Mouse (Mus musculus) pancreas, adult 10 weeks (tissue): ENCODE data around the gene Gm2115. TPM values are rescaled to one million over a fixed set of nuclear protein-coding genes. Genes with fewer than 3 reads are reported as not detected.

ENCODE experiments used
- polyA plus RNA-seq: library from polyadenylated mRNA; stranded (reverse); fragments of 350-450 nt; fragmentation: Illumina TruSeq; extraction: RNeasy Lipid Tissue Mini Kit (QIAGEN cat#74804); gene quantifications from one replicate; pipeline ENCODE4 v1.2.3, GENCODE M21; 2015; ENCODE audit warnings: low read depth, low replicate concordance; ENCODE audit not compliant: insufficient read depth

Gm2115 gene
- polyA plus RNA-seq = 0.26 TPM

DNA sequence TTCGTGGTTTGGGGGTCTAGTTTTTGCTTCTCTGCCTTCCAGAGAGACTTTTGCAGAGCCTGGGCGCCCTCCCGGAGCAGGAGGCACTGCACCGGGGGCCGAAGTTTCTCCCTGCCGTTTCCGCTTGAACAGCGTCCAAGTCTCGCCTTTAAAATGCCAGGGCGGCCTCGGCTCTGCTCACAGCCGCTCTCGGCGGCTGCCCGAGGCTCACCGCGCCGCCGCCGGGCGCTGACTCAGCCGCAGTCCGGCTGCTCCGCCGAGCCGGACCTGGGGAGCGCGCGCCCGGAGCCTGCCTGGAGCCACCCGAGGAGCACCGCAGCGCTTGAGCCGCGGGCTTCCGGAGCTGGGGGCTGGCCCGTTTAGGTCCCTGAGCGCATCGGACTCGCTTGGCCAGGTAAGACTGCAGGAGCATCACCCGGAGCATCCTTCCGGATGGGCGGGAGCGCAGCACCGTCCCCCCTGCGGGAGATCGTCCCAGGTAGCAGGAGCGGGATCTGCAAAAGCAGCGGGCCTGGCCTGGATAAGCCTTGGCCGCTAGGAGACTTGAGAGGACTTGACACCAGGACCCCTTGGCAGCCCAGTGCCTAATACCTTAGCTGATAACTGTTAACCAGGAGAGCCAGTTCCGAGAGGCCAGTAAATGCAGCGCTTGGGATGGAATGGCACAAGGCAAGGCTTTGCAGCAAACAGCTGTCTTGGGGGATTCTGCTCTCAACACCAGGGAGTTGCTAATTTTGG lies at the start of gene Gm2115:
Gene Gm2115, plus strand, starts transcription at position 159 of the 738 bp plus-strand sequence.

DNA sequence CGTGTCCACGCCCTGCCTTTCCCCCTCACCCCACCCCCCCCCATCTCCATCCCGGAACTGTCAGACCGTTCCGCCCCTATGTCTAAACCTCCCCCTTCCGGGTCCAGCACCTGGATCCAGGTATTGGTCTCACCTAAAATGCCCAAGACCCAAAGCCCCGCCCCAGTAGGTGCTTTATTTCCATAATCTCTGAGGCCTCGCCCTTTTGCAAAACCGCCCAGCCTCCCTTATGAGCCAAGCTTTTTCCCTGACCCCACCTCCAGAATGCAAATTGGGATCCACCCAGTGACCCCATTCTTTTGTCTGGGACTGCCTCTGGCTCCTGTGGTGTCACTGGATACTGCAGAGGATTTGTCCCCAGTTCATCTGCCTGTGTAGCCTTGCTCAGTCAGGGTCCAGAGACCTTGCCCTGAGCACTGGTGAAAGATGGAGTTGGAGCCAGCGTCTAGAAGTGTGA lies 77.6 kb downstream of the Gm2115 start, which contains the start of gene Fah:
Gene Fah, minus strand, starts transcription at position 430 of the 457 bp plus-strand sequence.

Other genes starting within 250 kb of the Gm2115 start
- 0.30 TPM for gene Arnt2, start 118.8 kb upstream of the Gm2115 start, polyA plus RNA-seq
- gene Fah, start 77.8 kb downstream of the Gm2115 start, polyA plus RNA-seq = 11.4 TPM
- 28.3 TPM for gene Zfand6, start 161.0 kb downstream of the Gm2115 start, polyA plus RNA-seq